Comparison of ENCODE assay signal across 17 mouse cellular contexts in genomic region chr1:126168131-126168530, GRCm38 (mm10).
DNase-seq lines count a peak whose midpoint lies in the region; ATAC-seq lines count a peak whose summit lies in the region.
"Had no signal": no experiment of that assay in that cellular context is flagged by ENCODE, and none has a peak within 500 bp of the region (broad histone marks: within the 10 kb centered on the region; RNA-seq: fewer than 3 reads in every experiment).

No protein-coding gene starts in this region.

- H3K27ac ChIP-seq in forebrain, embryonic 12.5 days = no peak overlapping the region
- no peak overlapping the region for H3K27ac ChIP-seq in hindbrain, embryonic 13.5 days
- peak overlapping the region; percentile 49; the same call in 1 of the 2 replicates for H3K27ac ChIP-seq in midbrain, embryonic 13.5 days
- H3K27ac ChIP-seq in heart, embryonic 10.5 days = no peak overlapping the region
- H3K27ac ChIP-seq in heart, embryonic 11.5 days (ENCODE audit: low read depth, low read length) = no peak overlapping the region
- H3K27ac ChIP-seq: embryonic facial prominence, embryonic 12.5 days; heart, embryonic 15.5 days; liver, embryonic 14.5 days had no signal

- H3K4me2 ChIP-seq in forebrain, embryonic 12.5 days = no peak overlapping the region
- no peak overlapping the region for H3K4me2 ChIP-seq in hindbrain, embryonic 13.5 days
- no peak overlapping the region for H3K4me2 ChIP-seq in midbrain, embryonic 13.5 days (replicated peaks)
- no peak overlapping the region for H3K4me2 ChIP-seq in heart, embryonic 11.5 days
- H3K4me2 ChIP-seq: embryonic facial prominence, embryonic 12.5 days; heart, embryonic 15.5 days had no signal

- no peak overlapping the region for H3K9ac ChIP-seq in forebrain, embryonic 12.5 days
- H3K9ac ChIP-seq in hindbrain, embryonic 13.5 days = no peak overlapping the region
- H3K9ac ChIP-seq in midbrain, embryonic 13.5 days (replicated peaks) = no peak overlapping the region
- no peak overlapping the region for H3K9ac ChIP-seq in heart, embryonic 11.5 days (ENCODE audit: low read depth, low read length)
- H3K9ac ChIP-seq: embryonic facial prominence, embryonic 12.5 days; heart, embryonic 15.5 days; liver, embryonic 14.5 days had no signal

- no peaks in the 10 kb centered on the region for H3K27me3 ChIP-seq in forebrain, embryonic 12.5 days
- H3K27me3 ChIP-seq in hindbrain, embryonic 13.5 days = no peaks in the 10 kb centered on the region
- no peaks in the 10 kb centered on the region for H3K27me3 ChIP-seq in midbrain, embryonic 13.5 days
- no peaks in the 10 kb centered on the region for H3K27me3 ChIP-seq in heart, embryonic 10.5 days (ENCODE audit: insufficient read depth, poor library complexity, severe bottlenecking)
- H3K27me3 ChIP-seq in heart, embryonic 11.5 days (ENCODE audit: control insufficient read depth, insufficient read depth, low read length) = no peaks in the 10 kb centered on the region
- H3K27me3 ChIP-seq: embryonic facial prominence, embryonic 12.5 days; heart, embryonic 15.5 days had no signal

- no peaks in the 10 kb centered on the region for H3K36me3 ChIP-seq in forebrain, embryonic 12.5 days (replicated peaks)
- H3K36me3 ChIP-seq in hindbrain, embryonic 13.5 days = no peaks in the 10 kb centered on the region
- no peaks in the 10 kb centered on the region for H3K36me3 ChIP-seq in midbrain, embryonic 13.5 days
- H3K36me3 ChIP-seq in heart, embryonic 10.5 days = no peaks in the 10 kb centered on the region
- H3K36me3 ChIP-seq in heart, embryonic 11.5 days (ENCODE audit: control insufficient read depth, insufficient read depth, low read length) = no peaks in the 10 kb centered on the region
- H3K36me3 ChIP-seq: embryonic facial prominence, embryonic 12.5 days; heart, embryonic 15.5 days had no signal

- peak; percentile 15 for DNase-seq in Muller cell, postnatal 12 days (ENCODE audit: inconsistent ontology term)
- DNase-seq in cerebellum, postnatal 4 days (ENCODE audit: low spot score in 2 of 2) = no peak
- DNase-seq in heart, embryonic 10.5 days (ENCODE audit: low spot score) = no peak
- no peak for DNase-seq in testis, postnatal 14 days (ENCODE audit: low spot score)
- DNase-seq: adrenal gland, postnatal 14 days; B cell, adult 2 months; cerebellum, postnatal 25 days; right cerebral cortex, postnatal 14 days; thymus, postnatal 36 days had no signal

- 6% methylated on average over 2 of the region's 2 CpGs for WGBS in forebrain, embryonic 12.5 days
- whole genome bisulfite sequencing in hindbrain, embryonic 13.5 days = 12% methylated on average over 2 of the region's 2 CpGs
- 13% methylated on average over 2 of the region's 2 CpGs for WGBS in midbrain, embryonic 13.5 days
- 58% methylated on average over 2 of the region's 2 CpGs for WGBS in heart, embryonic 10.5 days
- WGBS in heart, embryonic 11.5 days (ENCODE audit: insufficient replicate concordance) = 66% methylated on average over 2 of the region's 2 CpGs

- no peak overlapping the region for H3K4me3 ChIP-seq in forebrain, embryonic 12.5 days (replicated peaks)
- H3K4me3 ChIP-seq in hindbrain, embryonic 13.5 days = no peak overlapping the region
- no peak overlapping the region for H3K4me3 ChIP-seq in midbrain, embryonic 13.5 days (replicated peaks)
- H3K4me3 ChIP-seq in heart, embryonic 10.5 days = no peak overlapping the region
- H3K4me3 ChIP-seq in heart, embryonic 11.5 days (ENCODE audit: low read depth, low read length) = no peak overlapping the region
- H3K4me3 ChIP-seq: embryonic facial prominence, embryonic 12.5 days; heart, embryonic 15.5 days had no signal

- peak; percentile 44 for ATAC-seq in forebrain, embryonic 12.5 days (ENCODE audit: low FRiP score)
- peak; percentile 32; the same call in 1 of the 2 replicates for ATAC-seq in hindbrain, embryonic 13.5 days (ENCODE audit: low FRiP score)
- peak; percentile 77 for ATAC-seq in midbrain, embryonic 13.5 days
- ATAC-seq in heart, embryonic 11.5 days (replicated peaks; ENCODE audit: insufficient number of reproducible peaks, low FRiP score, low TSS enrichment) = no peak
- ATAC-seq: lung, postnatal 0 days had no signal

- no peaks in the 10 kb centered on the region for H3K9me3 ChIP-seq in forebrain, embryonic 12.5 days
- no peaks in the 10 kb centered on the region for H3K9me3 ChIP-seq in hindbrain, embryonic 13.5 days
- no peaks in the 10 kb centered on the region for H3K9me3 ChIP-seq in midbrain, embryonic 13.5 days
- no peaks in the 10 kb centered on the region for H3K9me3 ChIP-seq in heart, embryonic 10.5 days
- H3K9me3 ChIP-seq in heart, embryonic 11.5 days (replicated peaks; ENCODE audit: control insufficient read depth, low read length) = no peaks in the 10 kb centered on the region
- H3K9me3 ChIP-seq: embryonic facial prominence, embryonic 12.5 days; heart, embryonic 15.5 days had no signal

- H3K4me1 ChIP-seq in forebrain, embryonic 12.5 days = peaks cover 20% of the 10 kb centered on the region
- peaks cover 18% of the 10 kb centered on the region for H3K4me1 ChIP-seq in hindbrain, embryonic 13.5 days (replicated peaks)
- peaks cover 21% of the 10 kb centered on the region for H3K4me1 ChIP-seq in midbrain, embryonic 13.5 days (replicated peaks)
- no peaks in the 10 kb centered on the region for H3K4me1 ChIP-seq in heart, embryonic 10.5 days
- no peaks in the 10 kb centered on the region for H3K4me1 ChIP-seq in heart, embryonic 11.5 days (ENCODE audit: control insufficient read depth, insufficient read depth, low read length)
- H3K4me1 ChIP-seq: embryonic facial prominence, embryonic 12.5 days; heart, embryonic 15.5 days had no signal
